Mouse (Mus musculus): ENCODE results near the gene Lce6a.
A peak's percentile ranks its signal among the peaks of the same experiment; 100 is the strongest.

DNA sequence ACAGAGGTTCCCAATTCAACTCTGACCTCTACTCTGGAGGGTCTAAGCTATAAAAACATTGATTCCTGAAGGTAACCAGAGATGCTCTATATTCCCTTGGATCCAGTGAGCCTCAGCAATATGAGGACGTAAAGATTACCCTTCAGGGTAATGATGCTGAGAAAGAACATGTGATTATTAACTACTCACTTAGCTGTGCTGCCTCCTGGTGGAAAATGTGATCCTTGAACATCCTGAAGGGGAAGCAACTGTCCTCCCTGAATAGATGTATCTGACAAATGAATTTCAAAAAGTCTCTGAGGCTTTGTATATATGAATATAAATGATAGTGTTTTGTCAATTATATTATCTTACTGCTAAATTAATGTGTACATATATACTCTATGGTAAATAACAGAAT, 21.0 kb downstream of the Lce6a start:
- TF ChIP-seq CTCF (IDR thresholded peaks at IDR 0.05; ENCODE audit: low read depth) (peak; percentile 26), EP300 (IDR thresholded peaks at IDR 0.05; ENCODE audit: low read depth) (no peak)
